In the genomic region with DNA sequence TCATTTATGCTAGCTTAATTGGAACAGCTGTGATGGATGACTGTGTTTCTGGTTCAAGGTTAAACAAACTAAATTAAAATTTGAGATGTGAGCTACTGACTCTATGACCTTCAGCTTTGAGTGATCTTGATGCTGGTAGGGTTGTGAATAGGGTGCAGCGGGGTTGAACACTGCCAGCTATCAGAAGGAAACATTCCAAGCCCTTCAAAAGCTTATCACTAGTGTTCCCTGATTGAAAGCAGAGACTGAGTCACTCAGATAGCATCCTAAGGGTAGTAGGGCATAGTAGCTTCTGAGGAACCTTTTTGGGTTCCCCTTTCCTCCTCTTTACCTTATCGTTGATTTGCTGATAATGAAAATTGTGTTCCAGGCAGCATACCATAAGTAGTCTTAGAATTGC, we compare ENCODE assay signal across 17 mouse cellular contexts.
"Had no signal": no experiment of that assay in that cellular context is flagged by ENCODE, and none has a peak within 500 bp of the region (broad histone marks: within the 10 kb centered on the region; RNA-seq: fewer than 3 reads in every experiment).

No protein-coding gene starts in this region.

- H3K4me1 ChIP-seq: limb, embryonic 15.5 days; liver, embryonic 12.5 days; megakaryocyte, embryonic 14.5 days; midbrain, embryonic 12.5 days; neural tube, embryonic 13.5 days had no signal

- H3K4me3 ChIP-seq: layer of hippocampus, adult 2 months; limb, embryonic 15.5 days; liver, embryonic 12.5 days; megakaryocyte, embryonic 14.5 days; midbrain, embryonic 12.5 days; neural tube, embryonic 13.5 days had no signal

- ATAC-seq: liver, embryonic 12.5 days; midbrain, embryonic 16.5 days had no signal

- H3K27me3 ChIP-seq: limb, embryonic 15.5 days; liver, embryonic 12.5 days; midbrain, embryonic 12.5 days; neural tube, embryonic 13.5 days had no signal

- H3K4me2 ChIP-seq: limb, embryonic 15.5 days; liver, embryonic 12.5 days; lung, embryonic 14.5 days; midbrain, embryonic 12.5 days; neural tube, embryonic 13.5 days had no signal

- DNase-seq: kidney, postnatal 10 days; kidney, postnatal 4 days; lung, embryonic 14.5 days; lung, postnatal 10 days; lung, postnatal 4 days; retina, postnatal 1 day; right cerebral cortex, postnatal 4 days; spleen, adult 18-20 months; thymus, adult 18-20 months; thymus, postnatal 14 days had no signal

- H3K9ac ChIP-seq: limb, embryonic 15.5 days; liver, embryonic 12.5 days; lung, embryonic 14.5 days; midbrain, embryonic 12.5 days; neural tube, embryonic 13.5 days had no signal

- H3K9me3 ChIP-seq: limb, embryonic 15.5 days; liver, embryonic 12.5 days; megakaryocyte, embryonic 14.5 days; midbrain, embryonic 12.5 days; neural tube, embryonic 13.5 days had no signal

- H3K27ac ChIP-seq: layer of hippocampus, adult 2 months; limb, embryonic 15.5 days; liver, embryonic 12.5 days; midbrain, embryonic 12.5 days; neural tube, embryonic 13.5 days had no signal

- H3K36me3 ChIP-seq: limb, embryonic 15.5 days; liver, embryonic 12.5 days; midbrain, embryonic 12.5 days; neural tube, embryonic 13.5 days had no signal
